Mouse (Mus musculus): ENCODE measurements at regions not wholly inside any gene's neighbourhood (a gene's known extent, or its start where the extent isn't known, plus 50 kb on each side); places are given as distances from the start of the nearest gene placed in this dataset.

DNA sequence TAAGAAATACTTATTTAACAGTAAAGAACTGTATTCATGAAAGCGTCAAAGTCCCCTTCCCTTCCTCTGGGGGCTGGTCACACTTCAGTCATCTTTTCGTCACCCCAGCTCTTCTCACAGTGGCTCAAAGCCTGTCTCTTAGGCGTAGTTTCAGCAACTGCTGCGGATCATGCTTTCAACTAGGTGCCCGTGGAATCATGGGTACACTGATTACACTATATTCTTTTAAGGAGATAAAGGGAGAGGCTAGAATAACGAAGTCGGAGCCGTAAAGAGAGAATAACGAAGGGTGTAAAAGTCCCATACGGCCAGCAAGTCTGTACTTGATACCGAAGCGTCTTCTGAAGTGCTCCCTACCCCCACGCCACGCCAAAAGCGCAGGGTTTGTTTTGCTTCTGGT is 368.7 kb downstream of the Etnk1 start:
- no peak for DNase-seq (ENCODE audit: low read depth, low spot score)

GRCm38 (mm10) chr6:143536525-143537293 is 369.7 kb downstream of the Etnk1 start:
- DNase-seq (ENCODE audit: low read depth, low spot score) = no peak

- DNase-seq (ENCODE audit: low read depth, low spot score) = no peak
These were observed 380.4 kb downstream of the Etnk1 start for GRCm38 (mm10) chr6:143547406-143547903.

DNA sequence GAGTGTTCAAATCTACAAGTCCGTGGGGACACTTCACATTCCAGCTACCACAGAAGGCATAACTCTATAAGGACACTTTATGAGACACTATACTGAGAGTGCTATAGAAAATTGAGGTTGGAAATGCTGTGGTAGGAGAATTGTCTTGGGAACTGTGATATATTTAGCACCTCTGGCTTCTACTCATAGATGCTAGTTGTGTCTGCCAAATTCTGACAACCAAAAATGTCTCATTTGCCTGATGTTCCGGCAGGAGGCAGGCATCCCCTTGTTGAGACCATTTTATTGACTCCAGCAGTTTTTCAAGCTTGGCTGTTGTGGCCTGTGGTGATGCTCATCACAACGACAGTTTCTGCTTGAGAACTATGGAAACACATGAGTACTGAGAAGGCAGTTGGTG is 387.9 kb downstream of the Etnk1 start:
- no peak for DNase-seq (ENCODE audit: low read depth, low spot score)

GRCm38 (mm10) chr6:143558046-143558884 is 391.2 kb downstream of the Etnk1 start:
- DNase-seq (ENCODE audit: low read depth, low spot score) = no peak

DNA sequence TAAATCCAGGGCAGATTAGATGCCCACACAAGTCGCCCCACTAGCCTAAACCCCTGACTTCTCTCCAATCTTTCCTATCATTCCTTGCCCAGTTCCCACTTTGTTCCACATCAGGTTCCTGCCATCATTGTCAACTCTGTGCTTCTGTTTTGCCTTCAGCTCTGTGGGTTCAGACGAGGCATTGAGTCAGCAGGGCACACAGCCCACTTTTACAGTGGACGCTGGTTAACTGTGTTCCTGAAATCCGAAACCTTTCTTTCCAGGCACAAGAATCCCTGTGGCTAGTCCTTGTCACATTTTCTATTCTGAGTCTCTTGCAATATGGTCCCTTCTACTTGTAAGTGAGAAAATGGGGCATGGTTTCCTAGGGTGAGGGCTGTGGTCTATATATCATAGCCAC is 392.3 kb downstream of the Etnk1 start:
- no peak for DNase-seq (ENCODE audit: low read depth, low spot score)

GRCm38 (mm10) chr6:143561316-143562088 is 394.5 kb downstream of the Etnk1 start:
- no peak for DNase-seq (ENCODE audit: low read depth, low spot score)

GRCm38 (mm10) chr6:143571356-143572115 is 404.5 kb downstream of the Etnk1 start:
- peak; percentile 38 for DNase-seq (ENCODE audit: low read depth, low spot score)

GRCm38 (mm10) chr6:143579223-143579622 is 412.2 kb downstream of the Etnk1 start:
- DNase-seq (ENCODE audit: low read depth, low spot score) = no peak

DNA sequence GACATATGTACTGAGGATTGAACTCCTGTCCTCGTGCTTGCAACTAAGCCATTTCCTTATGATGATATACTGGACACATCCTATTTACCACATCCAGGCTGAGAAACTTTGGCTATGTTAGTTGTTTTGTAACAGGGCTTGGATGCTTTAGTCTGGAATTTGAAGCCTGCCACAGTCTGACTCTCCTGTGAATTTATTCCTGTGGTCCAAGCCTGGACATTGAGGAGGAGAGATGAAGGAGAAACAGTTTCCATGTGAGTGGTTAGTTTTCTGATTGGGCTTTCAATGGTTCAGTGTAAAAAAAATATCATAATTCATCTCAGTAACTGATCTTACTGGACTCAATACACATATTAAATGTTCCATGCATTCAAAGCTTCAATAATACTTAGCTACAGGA is 422.6 kb downstream of the Etnk1 start:
- no peak for DNase-seq (ENCODE audit: low read depth, low spot score)

- no peak for DNase-seq (ENCODE audit: low read depth, low spot score)
These were observed 423.2 kb downstream of the Etnk1 start for GRCm38 (mm10) chr6:143590231-143590630.

DNA sequence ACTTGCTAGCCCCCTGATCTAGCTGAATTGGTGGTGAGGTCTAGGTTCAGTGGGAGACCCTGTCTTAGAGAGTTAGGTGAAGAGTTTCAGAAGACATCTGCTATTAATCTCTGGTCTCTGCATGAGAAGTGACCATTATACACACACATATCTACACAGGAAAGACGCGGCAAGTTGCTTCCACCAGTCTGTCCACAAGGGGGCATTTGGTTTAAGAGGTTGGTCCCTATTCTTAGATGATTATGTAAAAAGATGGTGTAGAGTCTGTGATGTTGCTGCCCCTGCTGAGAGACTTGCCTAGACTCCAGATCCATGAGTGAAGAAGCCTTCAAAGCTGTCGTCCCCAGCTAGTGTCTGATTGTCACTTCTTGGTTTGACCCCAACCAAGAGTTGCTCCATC is 425.5 kb downstream of the Etnk1 start:
- no peak for DNase-seq (ENCODE audit: low read depth, low spot score)

DNA sequence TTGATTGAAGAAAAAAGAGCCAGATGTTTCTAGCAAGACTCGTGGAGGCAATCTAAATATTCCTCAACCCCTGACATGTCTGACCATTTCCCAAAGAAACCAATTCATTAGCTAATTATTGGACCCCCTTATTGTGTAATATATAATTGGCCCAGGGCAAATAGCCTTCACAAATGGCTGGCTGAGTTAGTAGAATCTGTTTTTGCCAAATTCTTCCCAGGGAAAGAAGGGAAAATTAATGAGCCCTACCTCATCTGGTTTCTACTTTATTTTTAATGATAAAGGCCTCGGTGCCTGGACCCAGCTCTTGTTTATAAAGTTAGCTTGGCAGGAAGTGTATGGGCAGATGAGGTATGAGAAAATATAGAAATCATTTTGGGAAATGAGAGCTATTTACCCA is 428.5 kb downstream of the Etnk1 start:
- DNase-seq (ENCODE audit: low read depth, low spot score) = no peak

DNA sequence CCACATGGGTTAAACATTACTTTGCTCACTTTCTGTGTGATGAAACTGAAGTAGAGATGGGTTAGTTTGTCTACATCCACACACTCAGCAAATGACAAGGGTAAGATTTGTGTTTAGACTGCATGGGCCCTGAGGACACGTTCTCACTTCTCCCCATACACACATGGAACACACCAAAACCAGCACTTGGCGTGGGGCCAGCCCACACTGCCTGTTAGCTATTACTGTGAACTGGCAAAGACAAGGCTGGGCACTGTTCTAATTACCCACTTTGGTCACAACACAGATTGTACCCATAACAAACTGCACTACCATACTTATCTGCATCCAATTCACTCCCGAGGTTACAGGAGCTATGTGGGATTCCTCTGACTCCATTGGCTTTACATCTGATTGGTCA is 430.4 kb downstream of the Etnk1 start:
- DNase-seq (ENCODE audit: low read depth, low spot score) = no peak

DNA sequence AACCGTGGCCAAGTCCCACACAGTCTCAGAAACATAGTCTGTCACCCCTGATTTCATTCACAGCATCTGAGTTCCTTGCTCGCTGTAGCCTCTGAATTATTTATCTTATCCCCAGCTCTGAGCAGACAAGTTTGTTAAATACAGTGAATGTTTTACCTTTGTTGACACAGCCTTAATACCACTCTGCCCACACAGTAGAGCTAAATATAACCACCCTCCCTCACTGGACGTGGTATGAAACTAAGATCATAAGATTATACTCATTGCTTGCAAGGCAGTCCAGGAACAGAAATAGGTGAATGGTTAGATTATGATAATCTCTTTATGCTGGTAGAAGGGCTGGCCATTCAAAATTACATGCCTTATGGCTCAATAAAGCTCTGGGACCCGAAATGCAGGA is 431.9 kb downstream of the Etnk1 start:
- DNase-seq (ENCODE audit: low read depth, low spot score) = no peak

- DNase-seq (ENCODE audit: low read depth, low spot score) = peak; percentile 31
These were observed 442.1 kb downstream of the Etnk1 start for GRCm38 (mm10) chr6:143609100-143609499.

GRCm38 (mm10) chr6:143612966-143613365 is 445.9 kb downstream of the Etnk1 start:
- no peak for DNase-seq (ENCODE audit: low read depth, low spot score)

DNA sequence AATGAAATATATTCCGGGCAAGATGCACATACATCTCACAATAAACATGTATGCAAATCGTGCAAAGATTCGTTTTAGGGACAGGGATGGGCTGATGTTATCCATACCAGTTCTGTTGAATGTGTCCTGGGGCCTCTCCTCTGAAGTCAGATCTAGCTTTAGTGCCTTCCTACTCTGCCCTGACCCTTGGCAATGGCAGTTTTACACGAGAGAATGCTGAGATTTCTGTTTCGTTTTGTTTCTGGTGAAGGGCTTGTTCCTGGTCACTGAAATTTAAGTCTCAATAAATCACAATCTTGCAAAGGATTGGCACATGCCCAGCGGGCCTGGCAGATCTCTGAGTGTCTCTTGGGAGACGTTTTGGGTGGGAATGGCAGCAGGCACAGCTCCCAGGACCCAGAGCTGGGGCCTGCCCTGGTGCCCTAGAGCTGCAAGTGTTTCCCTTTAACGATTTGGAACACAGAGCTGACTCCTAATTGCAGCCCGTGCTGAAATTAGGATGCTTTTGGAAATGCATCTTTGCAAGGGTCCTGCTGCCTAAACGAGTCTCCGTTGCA is 447.5 kb downstream of the Etnk1 start:
- DNase-seq (ENCODE audit: low read depth, low spot score) = no peak

GRCm38 (mm10) chr6:143615361-143615760 is 448.3 kb downstream of the Etnk1 start:
- no peak for DNase-seq (ENCODE audit: low read depth, low spot score)

DNA sequence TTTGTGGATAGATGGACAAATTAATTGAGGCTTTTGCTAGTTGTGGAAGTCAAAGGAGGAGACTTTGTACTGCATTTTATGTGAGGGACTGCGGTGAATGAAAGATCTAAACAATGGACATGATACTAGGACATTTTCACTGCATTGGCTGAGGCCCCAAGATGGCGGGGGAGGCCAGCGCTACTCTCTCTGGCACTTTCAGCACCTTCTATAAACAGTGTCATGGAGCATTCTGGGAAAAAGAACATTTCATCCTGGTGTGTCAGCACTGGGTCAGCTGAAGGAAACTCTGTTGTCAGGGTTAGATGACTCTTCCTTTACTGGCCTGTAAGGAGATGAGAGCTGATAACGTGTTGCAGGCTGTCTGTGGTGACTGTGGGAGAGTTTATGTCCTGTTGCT is 449.4 kb downstream of the Etnk1 start:
- DNase-seq (ENCODE audit: low read depth, low spot score) = no peak

DNA sequence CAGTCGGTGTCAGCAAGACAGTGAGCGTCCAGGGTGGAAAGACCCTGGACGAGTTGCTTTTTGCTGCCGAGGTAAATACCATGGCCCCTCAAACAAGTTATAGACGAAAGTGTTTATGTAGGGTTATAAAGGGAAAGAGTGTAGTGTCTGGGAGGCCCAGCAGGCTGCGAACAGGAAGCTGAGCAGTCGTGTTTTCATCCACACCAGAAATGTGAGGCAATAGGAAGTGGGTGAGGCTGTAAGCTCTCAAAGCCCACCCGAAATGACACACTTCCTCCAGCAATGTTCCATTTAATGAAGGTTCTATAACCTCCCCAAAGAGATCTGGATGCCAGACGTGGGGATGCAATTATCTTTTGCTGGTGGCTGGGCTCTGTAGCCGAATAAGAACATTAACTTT is 451.5 kb downstream of the Etnk1 start:
- DNase-seq (ENCODE audit: low read depth, low spot score) = no peak
